Mouse (Mus musculus): Measurements from ENCODE around the gene Nfyb. TPM values are rescaled to one million over a fixed set of nuclear protein-coding genes. Genes with fewer than 3 reads are reported as not detected.

The Nfyb gene
- total and polyA plus RNA-seq, 3 experiments, result 26.1 to 87.4 (median 70.4) TPM

DNA sequence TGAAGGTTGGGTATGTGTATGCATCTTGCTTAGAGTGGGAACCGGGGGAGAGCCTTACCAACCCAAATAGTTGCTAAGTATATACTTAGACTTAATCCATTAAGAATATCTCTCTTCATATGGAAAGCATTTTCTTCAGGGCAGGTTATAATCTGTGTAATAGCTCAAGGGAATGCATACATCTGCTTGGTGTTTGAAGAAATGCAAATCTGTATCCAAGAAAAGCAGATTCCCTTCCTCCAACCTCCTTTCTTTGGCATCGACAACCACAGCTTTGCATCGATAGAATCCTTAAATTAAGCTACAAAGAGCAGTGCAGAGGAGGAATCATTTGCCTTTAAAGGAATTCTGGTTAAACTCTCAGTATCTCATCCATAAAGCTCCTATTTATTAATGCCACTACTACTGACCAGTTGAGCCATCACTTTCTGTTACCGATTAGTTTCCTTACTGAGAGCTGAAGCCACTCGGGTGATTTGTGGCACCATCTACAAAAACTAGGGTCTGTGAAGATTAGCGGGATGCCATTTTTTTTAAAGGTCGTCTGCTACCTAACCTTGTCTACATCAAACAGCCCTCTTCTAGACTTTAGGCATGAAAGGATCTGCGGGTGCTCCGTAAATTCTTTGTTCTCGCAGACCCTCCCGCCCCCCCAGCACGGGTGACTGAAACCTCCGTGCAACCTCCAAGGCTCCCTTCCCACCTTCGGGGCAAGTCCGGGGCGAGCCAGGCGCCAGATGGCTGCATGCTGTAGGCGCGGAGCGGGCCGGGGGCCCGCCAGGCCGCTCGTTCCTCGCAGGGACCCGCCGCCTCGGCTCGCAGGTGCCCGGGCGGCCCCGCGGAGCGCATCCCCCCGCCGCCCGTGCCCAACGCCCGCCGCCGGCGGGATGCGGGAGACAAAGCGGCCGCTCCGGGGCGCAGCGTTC lies 925 bp downstream of the Nfyb start:
- ATAC-seq (ENCODE audit: extremely low read depth, insufficient number of reproducible peaks, low FRiP score, poor library complexity, severe bottlenecking), result no peak
- TF ChIP-seq CTCF (IDR thresholded peaks at IDR 0.05; ENCODE audit: low read depth, low read length) (no peak), POLR2AphosphoS5 (IDR thresholded peaks at IDR 0.05; ENCODE audit: insufficient replicate concordance, low read depth, low read length) (no peak), TAL1 (conservative IDR thresholded peaks at IDR 0.05; ENCODE audit: low read depth, low read length) (no peak), GATA1 (IDR thresholded peaks at IDR 0.05; ENCODE audit: borderline replicate concordance, low read length) (no peak), GATA2 (IDR thresholded peaks at IDR 0.05; ENCODE audit: borderline replicate concordance, low read depth, low read length) (no peak)
- peaks cover 36% of the 10 kb centered on the region for H3K36me3 ChIP-seq (replicated peaks)
- H3K27me3 ChIP-seq (ENCODE audit: insufficient read depth, low read length), result no peaks in the 10 kb centered on the region
- H3K4me3 ChIP-seq (ENCODE audit: low read depth, low read length), result peak overlapping the region; percentile 86
- no peaks in the 10 kb centered on the region for H3K9me3 ChIP-seq (replicated peaks)
- peaks cover 45% of the 10 kb centered on the region for H3K4me1 ChIP-seq (ENCODE audit: insufficient read depth, low read depth, low read length)
- DNase-seq (ENCODE audit: low spot score), result peak; percentile 30

DNA sequence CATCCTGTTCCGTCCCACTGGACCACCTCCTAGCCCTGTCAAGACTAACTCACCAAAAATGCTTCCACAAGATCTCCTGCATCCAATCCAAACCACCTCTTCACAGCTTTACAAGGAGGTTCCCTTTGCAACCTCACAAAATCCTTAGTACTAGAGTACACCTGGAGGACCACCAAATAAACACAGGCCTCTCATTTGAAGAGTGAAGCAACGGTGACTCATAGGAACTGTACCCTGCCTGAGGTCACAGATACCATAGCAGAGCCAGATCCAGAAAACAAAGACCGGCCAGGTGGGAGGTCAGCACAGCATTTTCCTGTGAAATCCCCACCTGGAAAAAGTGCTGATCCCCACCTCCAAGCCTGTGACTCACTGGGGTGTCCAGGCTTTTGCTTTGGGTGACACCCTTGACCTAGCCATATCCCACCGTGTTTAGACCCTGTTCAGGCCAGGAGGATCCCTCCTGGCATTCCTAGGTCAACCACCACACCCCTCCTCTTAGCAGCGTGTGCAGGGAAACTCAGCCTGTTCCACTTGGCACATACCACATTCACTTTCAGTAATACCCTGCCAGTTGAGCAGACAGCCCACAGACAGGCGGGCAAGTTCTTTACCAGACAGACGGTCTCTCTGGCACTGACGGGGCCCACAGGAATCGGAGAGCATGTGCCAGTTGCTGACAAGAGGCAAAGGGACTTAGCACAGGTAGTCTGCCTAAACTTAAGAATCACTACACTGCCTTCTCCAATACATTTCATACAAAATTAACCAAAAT lies 2.7 kb downstream of the Nfyb start:
- Histone ChIP-seq H3K9me3 (replicated peaks) (no peaks in the 10 kb centered on the region), H3K4me3 (ENCODE audit: low read depth, low read length) (peak overlapping the region; percentile 49; the same call in 1 of the 2 replicates), H3K27me3 (ENCODE audit: insufficient read depth, low read length) (no peaks in the 10 kb centered on the region), H3K4me1 (ENCODE audit: insufficient read depth, low read depth, low read length) (peaks cover 47% of the 10 kb centered on the region), H3K36me3 (replicated peaks) (peaks cover 54% of the 10 kb centered on the region)
- DNase-seq (ENCODE audit: low spot score) (no peak), ATAC-seq (ENCODE audit: extremely low read depth, insufficient number of reproducible peaks, low FRiP score, poor library complexity, severe bottlenecking) (no peak)
- TF ChIP-seq POLR2AphosphoS5 (IDR thresholded peaks at IDR 0.05; ENCODE audit: insufficient replicate concordance, low read depth, low read length) (no peak), GATA1 (IDR thresholded peaks at IDR 0.05; ENCODE audit: borderline replicate concordance, low read length) (no peak), GATA2 (IDR thresholded peaks at IDR 0.05; ENCODE audit: borderline replicate concordance, low read depth, low read length) (no peak), CTCF (IDR thresholded peaks at IDR 0.05; ENCODE audit: low read depth, low read length) (no peak), TAL1 (conservative IDR thresholded peaks at IDR 0.05; ENCODE audit: low read depth, low read length) (no peak)

- TF ChIP-seq GATA2 (IDR thresholded peaks at IDR 0.05; ENCODE audit: borderline replicate concordance, low read depth, low read length) (no peak), POLR2AphosphoS5 (IDR thresholded peaks at IDR 0.05; ENCODE audit: insufficient replicate concordance, low read depth, low read length) (no peak), CTCF (IDR thresholded peaks at IDR 0.05; ENCODE audit: low read depth, low read length) (no peak), GATA1 (IDR thresholded peaks at IDR 0.05; ENCODE audit: borderline replicate concordance, low read length) (no peak), TAL1 (conservative IDR thresholded peaks at IDR 0.05; ENCODE audit: low read depth, low read length) (no peak)
- Histone ChIP-seq H3K27me3 (ENCODE audit: insufficient read depth, low read length) (no peaks in the 10 kb centered on the region), H3K4me3 (ENCODE audit: low read depth, low read length) (no peak overlapping the region), H3K4me1 (ENCODE audit: insufficient read depth, low read depth, low read length) (peaks cover 47% of the 10 kb centered on the region), H3K36me3 (replicated peaks) (peaks cover 68% of the 10 kb centered on the region), H3K9me3 (replicated peaks) (no peaks in the 10 kb centered on the region)
- DNase-seq (ENCODE audit: low spot score) (no peak), ATAC-seq (ENCODE audit: extremely low read depth, insufficient number of reproducible peaks, low FRiP score, poor library complexity, severe bottlenecking) (no peak)
Measured at GRCm38 (mm10) chr10:82759706-82760105, 4.2 kb downstream of the Nfyb start.

- DNase-seq (ENCODE audit: low spot score) (no peak), ATAC-seq (ENCODE audit: extremely low read depth, insufficient number of reproducible peaks, low FRiP score, poor library complexity, severe bottlenecking) (no peak)
- peaks cover 76% of the 10 kb centered on the region for H3K36me3 ChIP-seq (replicated peaks)
- H3K9me3 ChIP-seq (replicated peaks), result no peaks in the 10 kb centered on the region
- H3K4me3 ChIP-seq (ENCODE audit: low read depth, low read length), result no peak overlapping the region
- peaks cover 41% of the 10 kb centered on the region for H3K4me1 ChIP-seq (ENCODE audit: insufficient read depth, low read depth, low read length)
- TF ChIP-seq POLR2AphosphoS5 (IDR thresholded peaks at IDR 0.05; ENCODE audit: insufficient replicate concordance, low read depth, low read length) (no peak), TAL1 (conservative IDR thresholded peaks at IDR 0.05; ENCODE audit: low read depth, low read length) (no peak), GATA1 (IDR thresholded peaks at IDR 0.05; ENCODE audit: borderline replicate concordance, low read length) (no peak), GATA2 (IDR thresholded peaks at IDR 0.05; ENCODE audit: borderline replicate concordance, low read depth, low read length) (no peak), CTCF (IDR thresholded peaks at IDR 0.05; ENCODE audit: low read depth, low read length) (no peak)
- no peaks in the 10 kb centered on the region for H3K27me3 ChIP-seq (ENCODE audit: insufficient read depth, low read length)
Measured at GRCm38 (mm10) chr10:82758878-82759277, 5.1 kb downstream of the Nfyb start.

DNA sequence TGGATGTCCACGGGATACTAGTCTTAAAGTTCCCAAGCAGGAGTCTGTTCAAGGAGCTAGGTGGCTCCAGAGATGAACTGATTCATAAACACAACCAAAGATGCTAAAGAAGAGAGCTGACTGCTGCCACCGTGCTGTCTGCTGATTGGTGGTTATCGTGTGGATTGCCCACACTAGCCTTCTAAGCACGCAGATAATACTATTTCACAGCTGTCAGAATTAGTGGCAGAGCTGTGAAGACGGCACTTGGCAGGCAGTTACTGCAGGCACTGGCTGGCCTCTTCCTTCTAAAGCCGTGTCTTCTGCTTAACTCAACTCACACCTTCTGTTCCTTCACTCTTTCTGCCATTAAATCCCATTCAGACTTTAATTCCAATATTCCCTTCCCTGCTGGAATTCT lies 5.6 kb downstream of the Nfyb start:
- Histone ChIP-seq H3K4me1 (ENCODE audit: insufficient read depth, low read depth, low read length) (peaks cover 41% of the 10 kb centered on the region), H3K27me3 (ENCODE audit: insufficient read depth, low read length) (no peaks in the 10 kb centered on the region), H3K36me3 (replicated peaks) (peaks cover 82% of the 10 kb centered on the region), H3K4me3 (ENCODE audit: low read depth, low read length) (no peak overlapping the region), H3K9me3 (replicated peaks) (no peaks in the 10 kb centered on the region)
- no peak for TF ChIP-seq GATA2 (IDR thresholded peaks at IDR 0.05; ENCODE audit: borderline replicate concordance, low read depth, low read length)
- DNase-seq (ENCODE audit: low spot score), result no peak
- ATAC-seq (ENCODE audit: extremely low read depth, insufficient number of reproducible peaks, low FRiP score, poor library complexity, severe bottlenecking), result no peak

DNA sequence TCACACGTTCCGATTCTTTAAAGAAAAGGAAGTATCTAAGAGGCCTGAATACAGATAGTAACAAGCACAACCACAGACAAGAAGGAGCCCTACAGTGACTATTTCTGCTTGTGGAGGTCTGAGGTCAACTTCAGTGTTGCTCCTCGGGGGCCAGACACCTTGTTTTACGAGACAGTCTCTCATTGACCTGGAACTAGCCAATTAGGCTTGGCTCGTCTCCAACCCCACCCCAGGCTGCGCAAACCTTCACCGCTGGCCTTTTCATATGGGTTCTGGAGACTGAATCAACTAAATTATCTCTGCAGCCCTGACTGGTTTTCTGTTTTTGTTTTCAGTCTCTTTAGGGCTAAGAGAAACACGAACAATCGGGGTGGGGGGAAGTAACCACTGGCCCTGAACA lies 6.6 kb downstream of the Nfyb start:
- H3K27me3 ChIP-seq (ENCODE audit: insufficient read depth, low read length), result no peaks in the 10 kb centered on the region
- ATAC-seq (ENCODE audit: extremely low read depth, insufficient number of reproducible peaks, low FRiP score, poor library complexity, severe bottlenecking) (no peak), DNase-seq (ENCODE audit: low spot score) (no peak)
- TF ChIP-seq GATA2 (IDR thresholded peaks at IDR 0.05; ENCODE audit: borderline replicate concordance, low read depth, low read length) (no peak), CTCF (IDR thresholded peaks at IDR 0.05; ENCODE audit: low read depth, low read length) (no peak), POLR2AphosphoS5 (IDR thresholded peaks at IDR 0.05; ENCODE audit: insufficient replicate concordance, low read depth, low read length) (no peak), GATA1 (IDR thresholded peaks at IDR 0.05; ENCODE audit: borderline replicate concordance, low read length) (no peak), TAL1 (conservative IDR thresholded peaks at IDR 0.05; ENCODE audit: low read depth, low read length) (no peak)
- H3K4me1 ChIP-seq (ENCODE audit: insufficient read depth, low read depth, low read length), result peaks cover 36% of the 10 kb centered on the region
- H3K4me3 ChIP-seq (ENCODE audit: low read depth, low read length), result no peak overlapping the region
- no peaks in the 10 kb centered on the region for H3K9me3 ChIP-seq (replicated peaks)
- peaks cover 92% of the 10 kb centered on the region for H3K36me3 ChIP-seq (replicated peaks)

Data from G1E (cell line).